Mouse (Mus musculus): ENCODE measurements at regions not wholly inside any gene's neighbourhood (a gene's known extent, or its start where the extent isn't known, plus 50 kb on each side); places are given as distances from the start of the nearest gene placed in this dataset.
A peak's percentile ranks its signal among the peaks of the same experiment; 100 is the strongest.

- DNase-seq (ENCODE audit: low spot score in 2 of 2), result no peak
- intact Hi-C loops (cut with DNase I), result no loop called here
Measured at GRCm38 (mm10) chrX:169554359-169554758, 130.6 kb upstream of the Mid1 start.

- no peak for DNase-seq (ENCODE audit: low spot score in 2 of 2)
- intact Hi-C loops (cut with DNase I), result no loop called here
Measured at GRCm38 (mm10) chrX:169552851-169553250, 132.1 kb upstream of the Mid1 start.

- intact Hi-C loops (cut with DNase I), result no loop called here
- peak in 1 of 2 experiments; percentile 3 for DNase-seq (ENCODE audit: low spot score in 2 of 2)
Measured at GRCm38 (mm10) chrX:169544037-169544436, 141.0 kb upstream of the Mid1 start.

GRCm38 (mm10) chrX:169508229-169508628 is 176.8 kb upstream of the Mid1 start:
- intact Hi-C loops (cut with DNase I), result no loop called here
- no peak for DNase-seq (ENCODE audit: low spot score in 2 of 2)

- no peak for DNase-seq (ENCODE audit: low spot score in 2 of 2)
- intact Hi-C loops (cut with DNase I), result no loop called here
Measured at GRCm38 (mm10) chrX:169493577-169493976, 173.4 kb upstream of the Hccs start.

GRCm38 (mm10) chrX:169473518-169473917 is 153.3 kb upstream of the Hccs start:
- intact Hi-C loops (cut with DNase I), result no loop called here
- DNase-seq (ENCODE audit: low spot score in 2 of 2), result no peak

- DNase-seq (ENCODE audit: low spot score in 2 of 2), result no peak
- intact Hi-C loops (cut with DNase I), result no loop called here
Measured at GRCm38 (mm10) chrX:169470715-169471114, 150.5 kb upstream of the Hccs start.

GRCm38 (mm10) chrX:169450159-169450558 is 130.0 kb upstream of the Hccs start:
- intact Hi-C loops (cut with DNase I), result no loop called here
- no peak for DNase-seq (ENCODE audit: low spot score in 2 of 2)

- intact Hi-C loops (cut with DNase I), result no loop called here
- no peak for DNase-seq (ENCODE audit: low spot score in 2 of 2)
Measured at GRCm38 (mm10) chrX:169439546-169439945, 119.4 kb upstream of the Hccs start.

GRCm38 (mm10) chrX:169438626-169439025 is 118.5 kb upstream of the Hccs start:
- no peak for DNase-seq (ENCODE audit: low spot score in 2 of 2)
- intact Hi-C loops (cut with DNase I), result no loop called here

- intact Hi-C loops (cut with DNase I), result no loop called here
- no peak for DNase-seq (ENCODE audit: low spot score in 2 of 2)
Measured at GRCm38 (mm10) chrX:169433903-169434302, 113.7 kb upstream of the Hccs start.

GRCm38 (mm10) chrX:169396825-169397224 is 76.7 kb upstream of the Hccs start:
- no peak for DNase-seq (ENCODE audit: low spot score in 2 of 2)
- intact Hi-C loops (cut with DNase I), result no loop called here

- no peak for DNase-seq (ENCODE audit: low spot score in 2 of 2)
- intact Hi-C loops (cut with DNase I), result no loop called here
Measured at GRCm38 (mm10) chrX:169386640-169387039, 66.5 kb upstream of the Hccs start.

Data from left cerebral cortex, postnatal 36 days (tissue).